Mouse (Mus musculus) spleen, adult 2 months (tissue): ENCODE measurements at regions not wholly inside any gene's neighbourhood (a gene's known extent, or its start where the extent isn't known, plus 50 kb on each side); places are given as distances from the start of the nearest gene placed in this dataset.
"Not testable (repeated sequence)": the region's sequence is repeated elsewhere in the genome, so short reads cannot be mapped to it uniquely, and the experiment has no call there.

Source experiments
- DNase-seq, 2 experiments: peaks; one replicate each; pipeline versions ENCODE4 v3.0.0 to v3.0.0-alpha.2; 2012 to 2021; ENCODE audit warnings: low spot score in 2 of 2, low read depth in 1 of 2
- H3K27ac ChIP-seq: fragments of 200-500 bp; 2 replicates; pipeline ENCODE4 v1.5.1; 2012; ENCODE audit warnings: low read length, inconsistent platforms; ENCODE audit not compliant: insufficient read depth
- H3K27me3 ChIP-seq: fragments of 200-500 bp; 2 replicates; pipeline ENCODE4 v1.6.1; 2012; ENCODE audit warnings: mild to moderate bottlenecking, moderate library complexity, low read length, inconsistent platforms; ENCODE audit not compliant: control insufficient read depth, insufficient read depth
- H3K36me3 ChIP-seq: fragments of 200-500 bp; 2 replicates; pipeline ENCODE4 v1.6.1; 2012; ENCODE audit warnings: mild to moderate bottlenecking, low read length, inconsistent platforms; ENCODE audit not compliant: control insufficient read depth, insufficient read depth
- H3K4me1 ChIP-seq: fragments of 200-500 bp; 2 replicates; pipeline ENCODE4 v1.6.1; 2011; ENCODE audit warnings: inconsistent platforms; ENCODE audit not compliant: control insufficient read depth, insufficient read depth, insufficient read length
- H3K4me3 ChIP-seq: fragments of 200-500 bp; 2 replicates; pipeline ENCODE4 v1.5.1; 2011; ENCODE audit warnings: mild to moderate bottlenecking, inconsistent platforms; ENCODE audit not compliant: insufficient read depth, insufficient read length; ENCODE audit errors: extremely low read depth
- WGBS: fragments of 180-500 bp; shearing (Covaris S2); methylation state at CpG from one replicate; pipeline ENCODE4 v1.1.7; 2018; 5-methylcytosine and 5-hydroxymethylcytosine counted together

- H3K4me1 ChIP-seq, H3K27me3 ChIP-seq, H3K4me3 ChIP-seq, H3K27ac ChIP-seq, H3K36me3 ChIP-seq, DNase-seq: not testable (repeated sequence)
- WGBS = 82% methylated on average over 8 of the region's 8 CpGs
These were observed 158.3 kb upstream of the Vmn1r3 start for GRCm38 (mm10) chr4:3343443-3343842.

GRCm38 (mm10) chr4:3342696-3343095, 157.5 kb upstream of the Vmn1r3 start:
- H3K27me3 ChIP-seq, H3K4me3 ChIP-seq, H3K36me3 ChIP-seq, DNase-seq, H3K27ac ChIP-seq, H3K4me1 ChIP-seq: not testable (repeated sequence)
- 87% methylated on average over 2 of the region's 2 CpGs for WGBS

GRCm38 (mm10) chr4:3342165-3342564, 157.0 kb upstream of the Vmn1r3 start:
- H3K4me1 ChIP-seq, H3K27ac ChIP-seq, H3K4me3 ChIP-seq, H3K36me3 ChIP-seq, DNase-seq, H3K27me3 ChIP-seq: not testable (repeated sequence)
- 89% methylated on average over 6 of the region's 6 CpGs for whole genome bisulfite sequencing
